Mouse (Mus musculus) fat pad, adult 2 months (tissue): ENCODE results near the gene Pkmyt1.

Source experiments
- DNase-seq: peaks from one replicate; pipeline ENCODE4 v3.0.0-alpha.2; 2011; ENCODE audit warnings: low read depth, low spot score; ENCODE audit errors: extremely low read depth

The Pkmyt1 gene

GRCm38 (mm10) chr17:23721886-23722285, 4.2 kb upstream of the Pkmyt1 start:
- DNase-seq: no peak

DNA sequence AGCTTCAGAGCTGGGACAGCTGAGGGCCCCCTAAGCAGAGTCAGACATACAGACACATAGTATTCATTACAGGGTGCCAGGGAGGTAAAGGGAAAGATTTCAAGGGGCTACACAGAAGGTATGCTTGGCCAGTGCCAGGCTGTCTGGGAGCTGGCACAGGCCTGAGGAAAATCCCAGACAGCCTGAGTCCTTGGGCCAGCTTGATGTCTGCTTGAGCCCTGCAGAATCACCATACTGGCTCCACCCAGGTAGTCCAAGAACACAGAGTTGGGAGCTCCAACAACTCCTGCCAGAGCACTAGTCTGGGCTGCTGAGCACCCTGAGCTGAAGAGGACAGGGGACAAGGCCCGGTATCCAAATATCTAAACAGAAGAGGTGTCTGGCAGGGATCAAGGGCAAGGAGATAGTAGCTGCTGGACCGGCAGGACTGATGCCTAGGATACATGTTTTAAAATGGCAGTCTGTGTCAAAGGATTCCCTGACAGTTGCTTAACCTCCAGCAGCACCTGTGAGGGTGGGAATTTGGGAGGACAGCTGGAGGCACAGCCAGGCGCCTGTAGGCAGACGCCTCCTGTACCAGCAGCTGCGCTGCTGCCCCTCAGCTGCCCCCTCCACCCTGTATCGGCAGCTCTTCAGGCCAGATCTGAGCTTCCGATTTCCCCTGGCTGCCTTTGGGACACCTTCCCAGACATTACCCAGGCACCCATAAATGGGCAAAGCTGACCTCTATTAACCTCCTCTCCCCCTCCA, 3.6 kb upstream of the Pkmyt1 start, which contains the start of gene 1520401A03Rik:
1520401A03Rik (minus strand) TSS at position 408 of the 750 bp plus-strand sequence.
- no peak for DNase-seq

DNA sequence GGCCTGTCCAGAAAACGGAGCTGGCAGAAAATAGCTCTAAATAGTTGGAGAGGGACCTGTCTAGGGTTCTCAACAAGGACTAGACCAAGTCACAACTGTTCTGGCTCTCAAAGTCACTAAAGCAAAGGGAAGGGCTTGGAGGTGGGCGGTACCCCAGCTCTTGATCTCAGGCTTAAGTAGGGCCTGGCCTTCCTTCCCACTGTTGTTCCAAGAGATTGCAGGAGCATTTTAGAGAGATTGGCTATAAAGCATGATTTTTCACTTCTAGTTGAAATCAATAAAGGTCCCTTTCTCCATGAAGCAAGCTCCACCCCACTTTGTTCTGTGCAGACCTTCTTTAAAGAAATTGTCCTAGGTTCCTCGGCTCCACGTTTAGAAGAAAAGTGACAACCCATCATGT, 659 bp upstream of the Pkmyt1 start:
- DNase-seq: no peak

GRCm38 (mm10) chr17:23726758-23727142, 614 bp downstream of the Pkmyt1 start:
- no peak for DNase-seq

GRCm38 (mm10) chr17:23730441-23730840, 4.3 kb downstream of the Pkmyt1 start:
- DNase-seq: no peak

DNA sequence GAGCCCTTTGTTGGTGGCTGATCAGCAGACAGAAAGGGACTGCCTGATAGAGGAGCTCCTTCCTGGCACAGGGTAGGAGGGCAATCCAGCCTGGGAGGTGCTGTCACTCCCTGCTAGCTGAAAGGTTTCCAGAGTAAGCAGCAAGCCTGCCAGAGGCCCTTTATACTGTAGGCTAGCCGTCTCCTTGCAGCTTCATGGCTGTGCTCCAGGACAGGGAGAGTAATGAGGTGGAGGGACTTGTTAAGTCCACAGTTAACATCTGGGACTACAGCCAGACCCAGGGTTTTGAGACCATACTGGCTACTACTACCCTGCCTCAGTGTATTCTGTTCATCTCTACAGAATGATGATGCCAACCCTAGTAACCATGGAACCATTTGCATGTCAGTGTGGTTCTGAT, 8.2 kb downstream of the Pkmyt1 start:
- no peak for DNase-seq

DNA sequence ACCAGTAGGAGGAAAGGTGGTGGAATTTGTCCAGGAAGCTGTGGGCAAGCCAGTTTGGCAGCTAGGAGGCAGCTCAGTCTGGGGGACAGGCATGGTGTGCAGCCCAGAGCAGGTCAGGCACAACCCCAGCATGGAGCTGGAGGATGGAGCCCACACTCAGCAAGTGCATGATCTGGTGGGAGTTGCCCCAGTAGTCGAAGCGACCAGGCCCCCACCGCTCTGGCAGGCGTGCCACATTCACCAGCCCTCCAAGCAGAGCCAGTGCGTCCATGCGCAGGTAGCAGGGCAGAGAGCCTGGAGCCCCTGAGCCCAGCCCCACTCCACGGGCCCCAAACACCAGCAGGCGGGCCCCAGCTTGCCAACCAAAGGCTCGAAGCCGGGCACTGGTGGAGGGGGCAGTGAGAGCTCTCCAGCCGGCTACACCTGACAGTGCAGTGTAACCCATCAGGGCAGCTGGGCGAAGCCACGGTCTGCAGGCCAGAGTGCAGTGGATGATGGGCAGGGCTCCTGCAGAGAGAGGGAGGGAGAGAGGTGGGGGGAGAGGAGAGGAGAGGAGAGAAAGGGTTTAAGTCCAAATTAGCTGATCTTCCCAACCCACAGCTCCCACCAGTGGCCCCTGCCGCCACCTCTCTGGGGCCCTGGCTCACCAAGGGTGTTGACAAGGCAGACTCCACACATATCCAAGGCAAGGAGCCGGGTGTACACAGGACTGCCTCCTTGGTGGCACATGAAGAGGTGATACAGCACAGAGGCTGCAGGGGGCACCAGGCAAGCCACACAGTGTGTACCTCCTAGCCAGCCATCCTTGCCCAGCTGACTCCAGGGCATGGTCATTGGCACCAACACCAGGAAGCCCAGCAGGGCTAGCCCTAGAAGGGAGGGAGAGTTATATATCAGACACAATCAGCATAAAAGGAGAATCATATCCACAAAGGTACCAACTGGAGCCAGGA, 11.6 kb downstream of the Pkmyt1 start:
- no peak for DNase-seq

DNA sequence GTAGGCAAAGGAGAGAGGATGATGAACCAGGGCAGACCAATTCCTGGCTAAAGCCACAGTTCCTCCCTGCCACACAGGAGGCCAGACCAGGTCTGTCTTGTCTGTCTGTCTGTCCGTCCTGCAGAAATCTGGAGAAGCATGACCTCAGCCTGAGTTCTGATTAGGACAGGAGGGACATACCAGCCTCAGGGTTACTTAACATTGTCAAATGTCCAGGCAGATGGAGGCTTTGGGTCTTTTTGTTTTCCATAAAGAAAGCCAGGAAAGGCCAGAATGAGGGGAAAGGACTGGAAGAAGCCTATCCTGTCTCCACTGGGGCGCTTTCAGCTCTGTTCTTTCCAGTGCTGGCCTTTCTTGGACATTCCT, 12.7 kb downstream of the Pkmyt1 start:
- DNase-seq: no peak

DNA sequence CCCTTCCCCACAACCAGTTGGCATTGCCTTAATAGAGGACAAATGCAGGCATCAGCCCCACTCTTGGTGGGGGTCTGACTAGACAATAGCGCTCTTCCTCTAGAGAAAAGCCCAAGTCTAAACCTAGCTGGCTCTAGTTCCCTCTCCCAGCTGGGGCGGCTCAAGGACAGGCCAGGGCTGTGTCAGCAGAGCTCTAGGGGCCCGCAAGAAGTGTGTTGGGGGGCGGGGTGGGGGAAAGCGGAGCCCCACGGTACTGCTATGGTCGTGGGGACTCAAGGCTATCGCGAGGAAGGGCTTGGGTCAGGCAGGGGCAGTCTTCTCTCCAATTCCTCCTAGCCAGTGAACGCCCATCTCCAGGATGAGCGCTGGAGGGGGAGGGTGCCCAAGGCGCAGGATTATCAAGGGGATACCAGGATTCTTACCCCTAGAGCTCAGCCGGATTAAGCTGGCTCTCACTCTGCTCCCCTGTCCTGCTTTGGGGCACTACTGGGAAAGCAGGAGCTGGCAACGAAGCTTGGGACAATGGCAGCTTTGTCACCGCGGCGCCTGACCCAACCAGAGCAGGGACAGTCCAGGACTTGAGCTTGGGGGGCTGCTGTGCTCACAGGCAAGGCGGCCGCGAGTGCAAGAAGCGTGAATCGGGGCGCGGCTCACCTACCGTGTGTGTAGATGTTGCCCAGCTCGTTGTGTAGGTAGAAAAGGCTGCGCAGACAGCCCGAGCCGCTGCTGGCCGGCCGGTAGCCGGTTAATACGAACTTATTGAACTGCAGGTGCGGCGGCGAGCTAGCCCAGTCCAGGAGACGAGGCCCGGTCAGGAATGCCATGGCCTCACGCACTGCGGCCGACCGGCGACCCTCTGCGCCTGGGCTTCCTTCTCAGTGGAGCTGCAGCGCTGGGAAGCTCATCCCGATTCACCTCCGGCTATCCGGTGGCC, 13.3 kb downstream of the Pkmyt1 start:
- DNase-seq: no peak

DNA sequence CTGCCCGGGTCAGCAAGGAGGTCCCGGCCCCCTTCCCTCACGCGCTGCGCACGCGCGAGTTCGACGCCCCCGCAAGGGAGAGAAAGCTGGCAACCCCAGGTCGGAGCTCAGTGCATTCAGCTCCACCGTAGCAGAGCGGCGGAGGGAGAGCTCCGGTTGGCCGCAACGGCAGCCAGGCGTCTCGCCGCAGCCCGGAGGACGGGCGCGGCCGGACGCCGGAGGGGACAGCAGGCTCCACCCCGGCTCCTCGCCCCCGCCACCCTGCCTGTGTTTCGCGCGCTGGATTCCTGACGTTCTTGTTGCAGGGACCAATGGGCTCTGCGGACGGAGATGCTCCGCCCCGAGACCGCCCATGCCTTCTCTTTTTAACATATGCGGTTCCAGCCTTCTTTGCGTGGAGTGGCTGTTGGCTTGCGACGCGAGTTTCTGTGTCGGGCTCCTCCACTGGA, 14.0 kb downstream of the Pkmyt1 start:
- no peak for DNase-seq

GRCm38 (mm10) chr17:23740598-23741021, 14.5 kb downstream of the Pkmyt1 start, which contains the start of gene Paqr4:
Gene Paqr4 (minus strand): TSS chr17:23740867.
- no peak for DNase-seq

- DNase-seq: no peak
Observed at GRCm38 (mm10) chr17:23741359-23742209, 15.4 kb downstream of the Pkmyt1 start.

DNA sequence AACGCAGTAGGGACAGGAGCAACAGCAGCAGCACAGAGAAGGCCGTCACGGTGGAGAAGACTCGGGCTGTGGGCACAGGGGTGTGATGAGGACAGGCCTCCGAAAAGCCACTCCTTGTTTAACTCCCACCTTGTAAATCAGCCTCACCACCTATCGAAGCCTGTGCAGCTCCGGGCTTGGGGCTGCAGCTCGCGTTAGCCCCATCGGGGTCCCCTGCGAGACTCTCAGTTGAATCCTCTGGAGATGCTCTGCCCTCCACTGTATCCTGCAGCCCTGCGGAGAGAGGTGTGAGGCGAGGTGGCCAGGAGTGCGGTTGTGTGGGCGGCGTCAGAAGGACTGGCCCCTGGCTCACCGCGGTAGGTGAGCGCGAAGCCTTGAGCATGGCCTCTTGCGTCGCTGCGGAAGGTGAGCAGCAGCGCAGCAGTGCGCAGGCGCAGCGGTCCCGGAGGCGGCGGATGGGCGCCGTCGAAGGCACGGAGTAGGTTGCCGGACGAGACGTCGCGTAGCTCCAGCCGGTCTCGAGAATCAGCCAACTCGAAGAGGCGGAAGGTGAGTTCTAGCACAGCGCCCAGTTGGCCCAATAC, 16.2 kb downstream of the Pkmyt1 start:
- DNase-seq: no peak

- DNase-seq: no peak
Observed at GRCm38 (mm10) chr17:23742941-23743340, 16.8 kb downstream of the Pkmyt1 start.

- DNase-seq: no peak
Observed at GRCm38 (mm10) chr17:23744076-23744475, 17.9 kb downstream of the Pkmyt1 start.

DNA sequence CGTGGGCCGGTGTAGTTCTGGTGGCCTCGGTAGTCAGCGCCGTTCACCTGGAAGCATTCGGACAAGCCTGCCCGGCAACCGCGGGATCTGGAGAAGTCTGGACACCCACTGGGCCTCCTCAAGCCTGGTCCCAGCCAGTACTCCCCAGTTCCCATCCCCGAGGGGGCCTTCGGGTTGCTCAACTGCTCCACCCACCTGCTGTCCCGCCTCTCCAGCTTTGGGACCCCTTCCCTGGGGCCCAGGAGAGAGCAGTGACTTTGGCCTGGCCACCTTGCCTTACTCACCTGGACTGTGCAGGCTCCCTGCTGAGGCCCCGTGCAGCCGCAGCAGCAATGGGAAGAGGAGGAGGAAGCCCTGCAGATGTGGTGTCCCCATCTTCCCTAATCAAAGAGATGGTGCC, 18.5 kb downstream of the Pkmyt1 start:
- DNase-seq: no peak

DNA sequence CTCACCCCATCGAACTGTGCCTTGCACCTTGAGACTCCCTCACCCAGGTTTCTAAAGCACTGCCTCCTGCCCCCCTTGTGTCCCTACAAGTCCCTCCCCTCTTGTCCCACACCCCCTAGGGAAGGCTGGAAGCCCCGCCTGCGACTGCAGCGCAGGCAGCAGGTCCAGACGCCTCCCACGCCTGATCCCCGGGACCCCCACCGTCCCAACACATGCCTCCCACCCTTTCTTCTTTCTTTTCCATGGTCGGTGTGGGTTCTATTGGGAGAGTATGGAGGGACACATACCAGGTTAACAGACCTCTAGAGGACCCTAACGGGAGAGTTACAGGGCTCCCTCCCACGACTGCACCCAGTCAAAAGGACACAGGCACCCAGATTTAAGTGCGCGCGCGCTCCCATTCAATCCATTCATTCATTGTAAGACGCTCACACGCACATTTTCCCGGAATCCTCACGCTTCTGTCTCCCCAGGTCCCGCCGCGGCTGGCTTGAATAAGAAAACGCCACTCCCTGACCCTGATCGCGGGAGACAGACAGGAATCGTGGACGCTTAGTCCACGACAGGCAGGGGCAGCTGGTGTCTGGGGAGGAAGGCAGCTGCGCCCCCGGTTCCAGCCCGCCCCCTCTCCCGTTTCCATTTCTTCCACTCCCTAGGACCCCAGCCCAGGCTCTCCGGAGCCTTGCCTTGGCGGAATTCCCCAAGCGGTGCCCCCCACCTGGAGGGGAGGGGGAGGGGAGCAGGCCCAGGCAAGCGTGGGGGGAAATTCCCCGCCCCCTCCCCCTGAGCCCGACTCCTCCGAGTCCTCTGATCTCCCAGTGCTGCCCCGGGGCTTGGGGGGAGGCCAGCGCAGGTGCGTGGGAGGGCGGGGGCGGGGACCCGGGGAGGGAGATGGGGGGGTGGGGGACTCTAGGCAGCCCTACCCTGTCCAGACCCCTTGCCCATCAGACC, 19.4 kb downstream of the Pkmyt1 start, which contains the start of gene Kremen2:
Kremen2 (minus strand) TSS at position 533 of the 951 bp plus-strand sequence.
- DNase-seq: no peak

- no peak for DNase-seq
Observed at GRCm38 (mm10) chr17:23746311-23746710, 20.2 kb downstream of the Pkmyt1 start.
